Mouse (Mus musculus): ENCODE data around the gene Cmtm6. TPM values are rescaled to one million over a fixed set of nuclear protein-coding genes. Genes with fewer than 3 reads are reported as not detected.

The Cmtm6 gene
- 13.8 and 19.2 TPM in 2 replicates for polyA plus RNA-seq (2014; fragmentation: Nextera tagmentation; extraction: Ambion mirVana)

GRCm38 (mm10) chr9:114731011-114731755 is at the start of gene Cmtm6:
Gene Cmtm6 (plus strand): TSS chr9:114731116.
- Histone ChIP-seq H3K4me1 (ENCODE audit: control insufficient read depth, insufficient read depth, low read length) (peaks cover 13% of the 10 kb centered on the region), H3K9ac (replicated peaks; ENCODE audit: low read length) (peak within 1 kb of the TSS; percentile 80), H3K4me2 (ENCODE audit: low read length) (peak within 1 kb of the TSS; percentile 59), H3K36me3 (ENCODE audit: control insufficient read depth, insufficient read depth, low read length) (no peaks in the 10 kb centered on the region), H3K4me3 (replicated peaks; ENCODE audit: low read depth, low read length) (peak within 1 kb of the TSS; percentile 81), H3K27me3 (ENCODE audit: control insufficient read depth, insufficient read depth, low read length) (no peaks in the 10 kb centered on the region), H3K27ac (replicated peaks; ENCODE audit: low read depth, low read length) (peak within 1 kb of the TSS; percentile 75), H3K9me3 (ENCODE audit: control insufficient read depth, low read length) (no peaks in the 10 kb centered on the region)
- DNase-seq (peak; percentile 95), ATAC-seq (ENCODE audit: low FRiP score, low TSS enrichment) (peak; percentile 89)
- WGBS: under 1% methylated on average over 53 of the region's 53 CpGs

- Histone ChIP-seq H3K9me3 (ENCODE audit: control insufficient read depth, low read length) (no peaks in the 10 kb centered on the region), H3K4me1 (ENCODE audit: control insufficient read depth, insufficient read depth, low read length) (no peaks in the 10 kb centered on the region), H3K4me3 (replicated peaks; ENCODE audit: low read depth, low read length) (no peak overlapping the region), H3K9ac (replicated peaks; ENCODE audit: low read length) (no peak overlapping the region), H3K27ac (replicated peaks; ENCODE audit: low read depth, low read length) (no peak overlapping the region), H3K36me3 (ENCODE audit: control insufficient read depth, insufficient read depth, low read length) (no peaks in the 10 kb centered on the region), H3K27me3 (ENCODE audit: control insufficient read depth, insufficient read depth, low read length) (no peaks in the 10 kb centered on the region), H3K4me2 (ENCODE audit: low read length) (no peak overlapping the region)
- 85% methylated on average over 4 of the region's 4 CpGs for WGBS
- DNase-seq (no peak), ATAC-seq (ENCODE audit: low FRiP score, low TSS enrichment) (no peak)
These were observed 48.7 kb upstream of the Cmtm6 start for GRCm38 (mm10) chr9:114682193-114682592.

- Histone ChIP-seq H3K9ac (replicated peaks; ENCODE audit: low read length) (no peak overlapping the region), H3K4me1 (ENCODE audit: control insufficient read depth, insufficient read depth, low read length) (peaks cover 15% of the 10 kb centered on the region), H3K4me2 (ENCODE audit: low read length) (no peak overlapping the region), H3K9me3 (ENCODE audit: control insufficient read depth, low read length) (no peaks in the 10 kb centered on the region), H3K36me3 (ENCODE audit: control insufficient read depth, insufficient read depth, low read length) (no peaks in the 10 kb centered on the region), H3K4me3 (replicated peaks; ENCODE audit: low read depth, low read length) (no peak overlapping the region), H3K27me3 (ENCODE audit: control insufficient read depth, insufficient read depth, low read length) (no peaks in the 10 kb centered on the region), H3K27ac (replicated peaks; ENCODE audit: low read depth, low read length) (no peak overlapping the region)
- WGBS: 94% methylated on average over 7 of the region's 7 CpGs
- no peak for DNase-seq
- ATAC-seq (ENCODE audit: low FRiP score, low TSS enrichment): no peak
These were observed 44.7 kb upstream of the Cmtm6 start for GRCm38 (mm10) chr9:114686245-114686644.

DNA sequence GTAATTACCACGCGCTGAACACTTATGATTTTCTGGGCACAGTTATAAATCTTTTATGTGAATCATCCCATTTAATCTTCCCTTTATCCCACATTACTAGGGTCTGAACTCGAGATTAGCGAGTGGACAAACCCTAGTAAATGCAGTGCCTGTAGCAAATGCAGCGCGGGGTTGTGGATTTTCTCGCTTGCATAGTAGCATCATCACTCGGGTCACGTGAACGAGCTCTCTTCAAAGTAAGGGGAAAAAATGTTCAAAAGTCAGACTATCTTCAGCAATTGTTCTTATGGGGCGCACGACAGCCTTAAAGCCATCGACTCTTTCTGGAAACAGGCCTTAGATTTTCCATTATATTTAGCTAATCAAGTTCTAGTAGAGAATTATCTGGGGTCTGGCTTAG is 43.3 kb upstream of the Cmtm6 start:
- WGBS: 65% methylated on average over 13 of the region's 13 CpGs
- peak; percentile 34 for DNase-seq
- H3K9me3 ChIP-seq (ENCODE audit: control insufficient read depth, low read length): no peaks in the 10 kb centered on the region
- peaks cover 6% of the 10 kb centered on the region for H3K36me3 ChIP-seq (ENCODE audit: control insufficient read depth, insufficient read depth, low read length)
- no peaks in the 10 kb centered on the region for H3K27me3 ChIP-seq (ENCODE audit: control insufficient read depth, insufficient read depth, low read length)
- H3K4me2 ChIP-seq (ENCODE audit: low read length): peak overlapping the region; percentile 73
- H3K4me3 ChIP-seq (replicated peaks; ENCODE audit: low read depth, low read length): peak overlapping the region; percentile 96; the same call in 1 of the 2 replicates
- no peak for ATAC-seq (ENCODE audit: low FRiP score, low TSS enrichment)
- peaks cover 15% of the 10 kb centered on the region for H3K4me1 ChIP-seq (ENCODE audit: control insufficient read depth, insufficient read depth, low read length)
- H3K27ac ChIP-seq (replicated peaks; ENCODE audit: low read depth, low read length): peak overlapping the region; percentile 98; the same call in 1 of the 2 replicates
- H3K9ac ChIP-seq (replicated peaks; ENCODE audit: low read length): peak overlapping the region; percentile 95; the same call in 1 of the 2 replicates

DNA sequence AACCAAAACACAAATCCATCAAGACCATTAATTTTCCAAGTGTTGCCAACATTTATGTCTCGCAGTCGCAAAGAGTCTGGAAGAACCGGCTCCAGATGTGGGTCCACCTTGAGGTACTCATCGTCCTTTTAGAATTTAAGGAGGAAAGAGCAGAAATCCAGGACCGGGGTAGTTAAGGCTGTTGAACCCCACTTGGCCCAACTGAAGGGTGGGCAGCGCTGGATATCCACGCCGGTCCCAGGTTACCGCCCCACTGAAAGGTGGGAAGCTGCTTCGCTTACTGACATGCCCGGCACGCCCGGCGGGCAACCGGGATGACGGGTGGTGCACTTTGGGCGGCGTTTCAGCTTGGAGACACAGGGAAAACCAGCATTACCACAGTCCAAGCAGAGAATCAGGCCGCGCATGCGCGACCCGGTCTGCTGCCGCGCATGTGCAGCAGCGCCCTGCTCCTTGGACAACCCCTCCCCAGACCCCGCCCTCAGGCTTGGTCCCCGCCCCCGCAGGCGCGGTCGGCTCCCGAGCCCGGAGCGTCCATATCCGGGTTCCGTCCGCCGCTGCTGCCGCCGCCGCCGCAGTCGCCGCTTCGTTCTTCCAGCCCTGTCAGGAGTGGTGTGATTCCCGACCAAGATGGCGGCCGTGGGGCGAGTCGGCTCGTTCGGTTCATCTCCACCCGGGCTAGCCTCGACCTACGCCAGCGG is 42.5 kb upstream of the Cmtm6 start, which contains the start of gene Dync1li1:
Gene Dync1li1, plus strand, starts transcription at position 539 of the 701 bp plus-strand sequence.
- Histone ChIP-seq H3K27ac (replicated peaks; ENCODE audit: low read depth, low read length) (peak within 1 kb of the TSS; percentile 98), H3K4me2 (ENCODE audit: low read length) (peak within 1 kb of the TSS; percentile 73), H3K36me3 (ENCODE audit: control insufficient read depth, insufficient read depth, low read length) (peaks cover 12% of the 10 kb centered on the region), H3K9me3 (ENCODE audit: control insufficient read depth, low read length) (no peaks in the 10 kb centered on the region), H3K4me1 (ENCODE audit: control insufficient read depth, insufficient read depth, low read length) (peaks cover 15% of the 10 kb centered on the region), H3K27me3 (ENCODE audit: control insufficient read depth, insufficient read depth, low read length) (no peaks in the 10 kb centered on the region), H3K9ac (replicated peaks; ENCODE audit: low read length) (peak within 1 kb of the TSS; percentile 95), H3K4me3 (replicated peaks; ENCODE audit: low read depth, low read length) (peak within 1 kb of the TSS; percentile 96)
- ATAC-seq (ENCODE audit: low FRiP score, low TSS enrichment) (peak; percentile 95), DNase-seq (peak; percentile 99)
- 1% methylated on average over 57 of the region's 57 CpGs for WGBS

DNA sequence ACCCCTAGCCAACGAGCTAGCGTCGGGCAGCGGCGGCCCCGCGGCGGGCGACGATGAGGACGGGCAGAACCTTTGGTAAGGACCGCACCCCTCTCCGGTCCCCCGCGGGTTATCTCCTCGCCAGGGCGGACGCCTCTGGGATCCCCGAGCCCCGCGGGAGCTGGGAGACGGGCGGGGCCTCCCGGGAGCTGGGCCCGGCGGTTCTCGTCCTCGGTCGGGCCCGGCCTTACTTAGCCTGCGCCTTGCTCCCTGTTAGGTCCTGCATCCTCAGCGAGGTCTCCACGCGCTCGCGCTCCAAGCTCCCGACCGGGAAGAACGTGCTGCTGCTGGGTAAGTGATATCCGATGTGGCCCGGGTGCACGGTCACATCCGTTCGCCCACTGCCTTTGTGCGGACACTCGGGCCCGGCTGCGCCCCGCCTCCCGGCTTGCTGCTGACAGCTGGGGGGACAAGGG is 41.9 kb upstream of the Cmtm6 start:
- H3K9me3 ChIP-seq (ENCODE audit: control insufficient read depth, low read length): no peaks in the 10 kb centered on the region
- ATAC-seq (ENCODE audit: low FRiP score, low TSS enrichment) (peak; percentile 72; the same call in 1 of the 2 replicates), DNase-seq (peak; percentile 74)
- no peaks in the 10 kb centered on the region for H3K27me3 ChIP-seq (ENCODE audit: control insufficient read depth, insufficient read depth, low read length)
- H3K4me1 ChIP-seq (ENCODE audit: control insufficient read depth, insufficient read depth, low read length): peaks cover 15% of the 10 kb centered on the region
- H3K27ac ChIP-seq (replicated peaks; ENCODE audit: low read depth, low read length): peak overlapping the region; percentile 98
- peak overlapping the region; percentile 96 for H3K4me3 ChIP-seq (replicated peaks; ENCODE audit: low read depth, low read length)
- WGBS: under 1% methylated on average over 50 of the region's 50 CpGs
- H3K36me3 ChIP-seq (ENCODE audit: control insufficient read depth, insufficient read depth, low read length): peaks cover 17% of the 10 kb centered on the region
- peak overlapping the region; percentile 95 for H3K9ac ChIP-seq (replicated peaks; ENCODE audit: low read length)
- peak overlapping the region; percentile 73 for H3K4me2 ChIP-seq (ENCODE audit: low read length)

- Histone ChIP-seq H3K36me3 (ENCODE audit: control insufficient read depth, insufficient read depth, low read length) (peaks cover 27% of the 10 kb centered on the region), H3K4me2 (ENCODE audit: low read length) (peak overlapping the region; percentile 73), H3K27ac (replicated peaks; ENCODE audit: low read depth, low read length) (no peak overlapping the region), H3K27me3 (ENCODE audit: control insufficient read depth, insufficient read depth, low read length) (no peaks in the 10 kb centered on the region), H3K9me3 (ENCODE audit: control insufficient read depth, low read length) (no peaks in the 10 kb centered on the region), H3K4me3 (replicated peaks; ENCODE audit: low read depth, low read length) (peak overlapping the region; percentile 96), H3K4me1 (ENCODE audit: control insufficient read depth, insufficient read depth, low read length) (peaks cover 15% of the 10 kb centered on the region), H3K9ac (replicated peaks; ENCODE audit: low read length) (peak overlapping the region; percentile 95; the same call in 1 of the 2 replicates)
- WGBS: 11% methylated on average over 10 of the region's 10 CpGs
- ATAC-seq (ENCODE audit: low FRiP score, low TSS enrichment) (no peak), DNase-seq (peak; percentile 24)
These were observed 40.8 kb upstream of the Cmtm6 start for GRCm38 (mm10) chr9:114690119-114690601.

DNA sequence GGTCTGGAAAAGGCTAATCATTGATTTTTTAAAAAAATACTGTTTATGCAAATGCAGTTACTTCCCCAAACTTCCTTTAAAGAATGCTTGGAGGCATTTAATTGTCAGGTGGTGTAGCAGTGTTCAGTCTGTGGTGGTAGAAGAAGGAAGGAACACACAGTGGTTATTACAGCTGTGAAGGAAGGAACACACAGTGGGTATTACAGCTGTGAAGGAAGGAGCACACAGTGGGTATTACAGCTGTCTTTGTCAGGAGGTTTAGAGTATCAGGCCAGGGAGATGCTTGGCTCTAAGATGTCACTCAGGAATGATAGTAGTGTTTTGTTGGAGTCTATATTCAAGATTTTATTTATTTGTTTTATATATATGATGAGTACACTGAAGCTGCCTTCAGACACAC is 39.8 kb upstream of the Cmtm6 start:
- Histone ChIP-seq H3K9me3 (ENCODE audit: control insufficient read depth, low read length) (no peaks in the 10 kb centered on the region), H3K4me3 (replicated peaks; ENCODE audit: low read depth, low read length) (no peak overlapping the region), H3K27ac (replicated peaks; ENCODE audit: low read depth, low read length) (no peak overlapping the region), H3K9ac (replicated peaks; ENCODE audit: low read length) (no peak overlapping the region), H3K27me3 (ENCODE audit: control insufficient read depth, insufficient read depth, low read length) (no peaks in the 10 kb centered on the region), H3K4me1 (ENCODE audit: control insufficient read depth, insufficient read depth, low read length) (peaks cover 15% of the 10 kb centered on the region), H3K36me3 (ENCODE audit: control insufficient read depth, insufficient read depth, low read length) (peaks cover 27% of the 10 kb centered on the region), H3K4me2 (ENCODE audit: low read length) (peak overlapping the region; percentile 73)
- ATAC-seq (ENCODE audit: low FRiP score, low TSS enrichment) (no peak), DNase-seq (no peak)
